ENCODE assay signal across 1 mouse cellular context in genomic region chr19:5704801-5705571, GRCm38 (mm10).
TF ChIP-seq lines count a peak whose summit lies in the region.

No protein-coding gene starts in this region.

TF ChIP-seq in CH12.LX, 34 proteins besides CTCF, POLR2A, EP300 and RAD21:
- TF ChIP-seq MAX (IDR thresholded peaks at IDR 0.05; ENCODE audit: low read length) (no peak), ELF1 (IDR thresholded peaks at IDR 0.05; ENCODE audit: low read depth, low read length) (no peak), ZC3H11A (IDR thresholded peaks at IDR 0.05; ENCODE audit: low read depth, low read length) (no peak), TBP (conservative IDR thresholded peaks at IDR 0.05; ENCODE audit: low read depth, low read length) (no peak), ZKSCAN1 (IDR thresholded peaks at IDR 0.05; ENCODE audit: borderline replicate concordance, low read depth, low read length) (no peak), MAFK (IDR thresholded peaks at IDR 0.05; ENCODE audit: insufficient replicate concordance, low read length) (no peak), MAZ (IDR thresholded peaks at IDR 0.05; ENCODE audit: low read depth, low read length) (no peak)
